Mouse (Mus musculus): Measurements from ENCODE around the gene Olfr248. TPM values are rescaled to one million over a fixed set of nuclear protein-coding genes. Genes with fewer than 3 reads are reported as not detected.

The Olfr248 gene
- polyA plus RNA-seq (2015; fragmentation: Illumina TruSeq; extraction: RNeasy Lipid Tissue Mini Kit (QIAGEN cat#74804); ENCODE audit: insufficient read depth, low replicate concordance), result not detected

GRCm38 (mm10) chr1:174390746-174391145 lies at the start of gene Olfr248:
Olfr248 (plus strand) TSS chr1:174391046.

DNA sequence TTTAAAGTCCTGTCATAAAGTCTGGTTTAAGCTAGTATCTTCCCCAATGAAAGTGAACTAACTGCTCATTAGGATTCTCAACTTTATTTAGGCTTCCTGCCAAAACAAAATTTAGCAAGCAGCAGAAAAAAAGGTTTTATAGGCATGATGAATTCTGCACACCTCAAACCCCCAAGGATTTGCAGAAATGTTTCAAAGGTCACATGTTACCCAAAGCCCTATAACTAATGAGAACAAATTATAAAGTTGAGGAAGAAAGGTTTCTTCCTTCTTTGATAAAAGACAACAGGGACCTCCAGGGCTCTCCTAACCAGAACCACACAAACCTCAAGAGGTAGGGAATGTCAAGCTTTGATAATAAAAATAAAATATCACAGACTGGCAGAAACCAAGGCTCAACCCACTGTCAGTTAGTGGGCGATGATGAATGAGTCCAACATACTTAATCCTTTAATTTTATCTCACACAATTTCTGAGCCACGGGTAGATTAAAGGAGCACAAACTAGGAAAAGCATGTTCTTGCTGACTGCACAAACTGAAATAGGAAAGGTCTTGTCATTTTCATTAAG lies 25.9 kb upstream of the Olfr248 start, which contains the start of gene Olfr417:
Gene Olfr417, plus strand, starts transcription at position 241 of the 570 bp plus-strand sequence.

DNA sequence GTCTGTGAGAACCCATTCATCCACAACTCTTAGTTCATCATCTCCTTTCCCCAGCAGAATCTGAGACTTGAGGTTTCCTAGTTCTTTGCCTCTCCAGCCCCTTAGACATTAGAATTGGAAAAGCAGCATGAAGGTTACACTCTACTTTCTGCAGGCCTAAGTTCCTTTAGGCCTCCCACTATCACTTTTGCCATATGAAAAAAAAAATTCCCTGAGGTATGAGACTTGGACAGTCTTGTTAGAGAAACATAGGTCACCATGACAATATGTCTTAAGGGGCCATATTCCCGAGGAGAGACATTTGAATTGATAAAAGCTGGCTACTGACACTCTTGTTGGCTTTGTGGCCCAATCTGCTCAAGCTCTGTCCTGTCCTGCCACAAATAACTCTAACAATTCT lies 32.9 kb downstream of the Olfr248 start, which contains the start of gene Olfr414:
Gene Olfr414, plus strand, starts transcription at position 301 of the 400 bp plus-strand sequence.

Other genes with a start within 250 kb of the Olfr248 start
- gene Olfr420, start 235.4 kb upstream of the Olfr248 start, polyA plus RNA-seq (2015; fragmentation: Illumina TruSeq; extraction: RNeasy Lipid Tissue Mini Kit (QIAGEN cat#74804); ENCODE audit: insufficient read depth, low replicate concordance), result not detected
- gene Spta1, start 218.3 kb upstream of the Olfr248 start, polyA plus RNA-seq (2015; fragmentation: Illumina TruSeq; extraction: RNeasy Lipid Tissue Mini Kit (QIAGEN cat#74804); ENCODE audit: insufficient read depth, low replicate concordance), result 12.5 TPM
- not detected for gene Olfr419, start 139.0 kb upstream of the Olfr248 start, polyA plus RNA-seq (2015; fragmentation: Illumina TruSeq; extraction: RNeasy Lipid Tissue Mini Kit (QIAGEN cat#74804); ENCODE audit: insufficient read depth, low replicate concordance)
- gene Mptx1, start 60.5 kb upstream of the Olfr248 start, polyA plus RNA-seq (2015; fragmentation: Illumina TruSeq; extraction: RNeasy Lipid Tissue Mini Kit (QIAGEN cat#74804); ENCODE audit: insufficient read depth, low replicate concordance), result not detected
- not detected for gene Olfr417, start 25.9 kb upstream of the Olfr248 start, polyA plus RNA-seq (2015; fragmentation: Illumina TruSeq; extraction: RNeasy Lipid Tissue Mini Kit (QIAGEN cat#74804); ENCODE audit: insufficient read depth, low replicate concordance)
- not detected for gene Olfr414, start 33.0 kb downstream of the Olfr248 start, polyA plus RNA-seq (2015; fragmentation: Illumina TruSeq; extraction: RNeasy Lipid Tissue Mini Kit (QIAGEN cat#74804); ENCODE audit: insufficient read depth, low replicate concordance)
- not detected for gene Olfr220, start 51.0 kb downstream of the Olfr248 start, polyA plus RNA-seq (2015; fragmentation: Illumina TruSeq; extraction: RNeasy Lipid Tissue Mini Kit (QIAGEN cat#74804); ENCODE audit: insufficient read depth, low replicate concordance)
- gene Fmn2, start 110.8 kb downstream of the Olfr248 start, polyA plus RNA-seq (2015; fragmentation: Illumina TruSeq; extraction: RNeasy Lipid Tissue Mini Kit (QIAGEN cat#74804); ENCODE audit: insufficient read depth, low replicate concordance), result 0.22 TPM